Mouse (Mus musculus) thymus, adult 2 months (tissue): Measurements from ENCODE around the gene Gpr179.

ENCODE experiments used
- CTCF ChIP-seq: fragments of 200-500 bp; IDR thresholded peaks from 2 replicates; pipeline ENCODE4 v1.5.1; 2012; ENCODE audit warnings: mild to moderate bottlenecking, control low read depth, low read length, moderate library complexity, borderline replicate concordance; ENCODE audit not compliant: control insufficient read depth, poor library complexity, insufficient read depth; ENCODE audit errors: extremely low read depth
- POLR2A ChIP-seq: fragments of 200-500 bp; IDR thresholded peaks from 2 replicates; pipeline ENCODE4 v1.6.1; 2012; ENCODE audit warnings: mild to moderate bottlenecking, low read length, control low read depth, moderate library complexity; ENCODE audit not compliant: control insufficient read depth, poor library complexity, insufficient read depth; ENCODE audit errors: extremely low read depth

DNA sequence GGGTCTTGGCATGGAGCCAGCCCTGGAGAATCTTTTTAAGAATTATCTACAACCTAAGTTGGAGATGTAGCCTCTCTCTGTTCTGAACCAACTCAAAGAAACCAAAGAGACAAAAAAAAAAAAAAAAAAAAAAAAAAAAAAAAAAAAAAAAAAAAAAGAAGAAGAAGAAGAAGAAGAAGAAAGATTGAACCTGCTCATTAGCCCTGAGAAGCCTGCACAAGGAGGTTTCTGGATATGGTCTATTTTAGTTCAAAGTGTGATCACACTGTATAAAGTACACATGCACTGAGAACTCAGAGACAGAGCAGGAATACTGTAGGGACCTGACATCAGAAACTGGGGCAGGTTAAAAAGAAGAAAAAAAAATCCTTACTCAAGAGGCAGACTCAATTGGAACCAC is 64.2 kb downstream of the Gpr179 start:
- TF ChIP-seq CTCF (no peak), POLR2A (no peak)
